Mouse (Mus musculus) T-helper 1 cell (primary cell): ENCODE measurements at regions not wholly inside any gene's neighbourhood (a gene's known extent, or its start where the extent isn't known, plus 50 kb on each side); places are given as distances from the start of the nearest gene placed in this dataset.

Experiments
- in situ Hi-C: fragments of 300-600 bp; cut with MboI, MseI; formaldehyde crosslinking; loops from one replicate; pipeline ENCODE4 v1.15.1; 2025; ENCODE audit warnings: high pct_unique_total_duplicates

DNA sequence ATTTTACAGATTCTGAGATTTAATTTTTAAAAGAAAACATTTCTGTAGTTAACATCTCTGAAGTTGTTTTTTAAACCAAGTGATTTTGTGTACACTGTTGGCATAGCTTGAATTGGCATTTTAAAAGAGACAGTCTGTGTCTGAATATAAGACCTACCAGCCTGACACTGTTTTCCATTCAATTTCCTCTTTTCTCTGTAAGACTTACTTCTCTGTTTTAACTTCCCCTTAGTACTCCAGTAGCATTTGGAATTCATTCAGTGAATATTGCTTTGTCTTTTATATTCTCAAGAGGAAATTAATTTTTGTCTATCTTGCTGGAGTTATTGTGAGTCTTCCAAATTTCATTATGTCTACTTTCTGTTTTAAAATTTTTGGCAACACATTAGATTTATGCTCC is 396.9 kb upstream of the Pot1a start:
- in situ Hi-C loops, result loop anchor here (10.0 kb wide), 1 partner anchor 631 kb away; no protein-coding TSS in a partner anchor
